ENCODE assay signal across 8 mouse cellular contexts in genomic region chr19:16029253-16029771, GRCm38 (mm10). TPM values are rescaled to one million over a fixed set of nuclear protein-coding genes. Genes with fewer than 3 reads are reported as not detected.
A peak's percentile ranks its signal among the peaks of the same experiment; 100 is the strongest.
DNase-seq lines count a peak whose midpoint lies in the region; ATAC-seq and TF ChIP-seq lines count a peak whose summit lies in the region.
"Not testable (repeated sequence)": the region's sequence is repeated elsewhere in the genome, so short reads cannot be mapped to it uniquely, and the experiment has no call there.

No protein-coding gene starts in this region.

- H3K9me3 ChIP-seq in hindbrain, embryonic 10.5 days; liver, postnatal 0 days (ENCODE audit: low read length): not testable (repeated sequence)

- WGBS in hindbrain, embryonic 10.5 days: 35% methylated on average over 8 of the region's 9 CpGs
- 17% methylated on average over 7 of the region's 9 CpGs for WGBS in liver, postnatal 0 days (ENCODE audit: insufficient replicate concordance)

- peak overlapping the region; percentile 36 for H3K4me3 ChIP-seq in hindbrain, embryonic 10.5 days
- H3K4me3 ChIP-seq in liver, postnatal 0 days (ENCODE audit: low read depth, low read length): peak overlapping the region; percentile 54

- peak; percentile 80 for DNase-seq in MN1 (ENCODE audit: low spot score)
- peak; percentile 63 for DNase-seq in cerebellum, adult 9-11 months
- peak; percentile 35 for DNase-seq in forelimb bud, embryonic 11.5 days (ENCODE audit: low read depth, low spot score)
- peak; percentile 34 for DNase-seq in hindbrain, embryonic 10.5 days (ENCODE audit: low spot score)
- DNase-seq in layer of hippocampus, adult 11-12 months (ENCODE audit: low spot score): peak; percentile 69
- DNase-seq in liver, postnatal 0 days: peak; percentile 36
- peak; percentile 17 for DNase-seq in naive thymus-derived CD4-positive, alpha-beta T cell, adult 2 months (ENCODE audit: low read depth)
- peak; percentile 43 for DNase-seq in thymus, postnatal 25 days

- not testable (repeated sequence) for H3K27ac ChIP-seq in hindbrain, embryonic 10.5 days; liver, postnatal 0 days (ENCODE audit: low read depth)

- H3K9ac ChIP-seq in liver, postnatal 0 days (replicated peaks): peak overlapping the region; percentile 50

- peak; percentile 81 for ATAC-seq in liver, postnatal 0 days

- not testable (repeated sequence) for TF ChIP-seq EP300 in liver, postnatal 0 days (IDR thresholded peaks at IDR 0.05; ENCODE audit: low read depth)

- not testable (repeated sequence) for H3K4me1 ChIP-seq in hindbrain, embryonic 10.5 days (replicated peaks); liver, postnatal 0 days (ENCODE audit: insufficient read depth)

- not testable (repeated sequence) for H3K27me3 ChIP-seq in hindbrain, embryonic 10.5 days (ENCODE audit: insufficient read depth, poor library complexity, severe bottlenecking); liver, postnatal 0 days (ENCODE audit: insufficient read depth, low read length)

- H3K4me2 ChIP-seq in liver, postnatal 0 days (ENCODE audit: low read depth, low read length): peak overlapping the region; percentile 75

- TF ChIP-seq CTCF in liver, postnatal 0 days (IDR thresholded peaks at IDR 0.05; ENCODE audit: low read depth): peak; percentile 57

- H3K36me3 ChIP-seq in hindbrain, embryonic 10.5 days; liver, postnatal 0 days (replicated peaks; ENCODE audit: insufficient read depth, low read length): not testable (repeated sequence)

RNA-seq across cellular contexts. Expression of gene Cep78, which starts 44.5 kb away (rescaled TPM):
- 48.9 and 57.9 TPM in 2 replicates for polyA plus RNA-seq in hindbrain, embryonic 10.5 days (2016; fragmentation: Nextera tagmentation; extraction: Ambion mirVana)
- polyA plus RNA-seq in liver, postnatal 0 days (2015; fragmentation: Nextera tagmentation; extraction: Ambion mirVana): 3.8 and 4.8 TPM in 2 replicates

Comparison
In these comparisons a context has a peak if more than half of its experiments do, and no peak if none do; other contexts are left out.
1. DNase-seq: peak in every context shown above with its lines; median percentile 80 in MN1; 69 in layer of hippocampus, adult 11-12 months; 63 in cerebellum, adult 9-11 months; 43 in thymus, postnatal 25 days; 36 in liver, postnatal 0 days; 35 in forelimb bud, embryonic 11.5 days; 34 in hindbrain, embryonic 10.5 days; 17 in naive thymus-derived CD4-positive, alpha-beta T cell, adult 2 months.